Mouse (Mus musculus): ENCODE measurements around the gene Olig2.
"Not testable (repeated sequence)": the region's sequence is repeated elsewhere in the genome, so short reads cannot be mapped to it uniquely, and the experiment has no call there.

The Olig2 gene

DNA sequence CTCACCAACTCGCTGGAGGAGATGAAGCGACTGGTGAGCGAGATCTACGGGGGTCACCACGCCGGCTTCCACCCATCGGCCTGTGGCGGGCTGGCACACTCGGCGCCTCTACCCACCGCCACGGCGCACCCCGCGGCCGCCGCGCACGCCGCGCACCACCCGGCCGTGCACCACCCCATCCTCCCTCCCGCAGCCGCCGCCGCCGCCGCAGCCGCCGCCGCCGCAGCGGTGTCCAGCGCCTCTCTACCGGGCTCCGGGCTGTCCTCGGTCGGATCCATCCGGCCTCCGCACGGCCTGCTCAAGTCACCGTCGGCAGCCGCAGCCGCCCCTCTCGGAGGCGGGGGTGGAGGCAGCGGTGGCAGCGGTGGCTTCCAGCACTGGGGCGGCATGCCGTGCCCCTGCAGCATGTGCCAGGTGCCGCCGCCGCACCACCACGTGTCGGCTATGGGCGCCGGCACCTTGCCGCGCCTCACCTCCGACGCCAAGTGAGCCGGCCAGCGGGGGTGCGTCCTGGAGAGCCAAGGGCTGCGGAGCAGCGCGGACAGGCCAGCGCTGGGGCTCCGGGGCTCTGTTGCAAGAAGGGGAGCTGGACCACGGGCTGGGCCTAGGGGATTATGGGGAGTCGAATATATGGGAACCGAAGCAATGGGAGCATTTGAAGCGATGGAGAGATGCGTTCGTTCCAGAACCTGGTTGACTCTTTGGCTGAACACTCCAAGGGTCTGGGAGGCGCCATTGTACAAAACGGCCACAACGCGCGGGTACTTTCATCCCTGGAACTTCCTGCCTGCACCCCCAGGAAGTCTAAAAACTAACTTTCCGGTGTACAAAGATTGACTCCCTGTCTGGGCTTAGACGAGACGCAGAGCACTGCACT is 1.9 kb downstream of the Olig2 start:
- DNase-seq (ENCODE audit: low spot score): no peak

GRCm38 (mm10) chr16:91227760-91228043 is 2.4 kb downstream of the Olig2 start:
- DNase-seq (ENCODE audit: low spot score): no peak

DNA sequence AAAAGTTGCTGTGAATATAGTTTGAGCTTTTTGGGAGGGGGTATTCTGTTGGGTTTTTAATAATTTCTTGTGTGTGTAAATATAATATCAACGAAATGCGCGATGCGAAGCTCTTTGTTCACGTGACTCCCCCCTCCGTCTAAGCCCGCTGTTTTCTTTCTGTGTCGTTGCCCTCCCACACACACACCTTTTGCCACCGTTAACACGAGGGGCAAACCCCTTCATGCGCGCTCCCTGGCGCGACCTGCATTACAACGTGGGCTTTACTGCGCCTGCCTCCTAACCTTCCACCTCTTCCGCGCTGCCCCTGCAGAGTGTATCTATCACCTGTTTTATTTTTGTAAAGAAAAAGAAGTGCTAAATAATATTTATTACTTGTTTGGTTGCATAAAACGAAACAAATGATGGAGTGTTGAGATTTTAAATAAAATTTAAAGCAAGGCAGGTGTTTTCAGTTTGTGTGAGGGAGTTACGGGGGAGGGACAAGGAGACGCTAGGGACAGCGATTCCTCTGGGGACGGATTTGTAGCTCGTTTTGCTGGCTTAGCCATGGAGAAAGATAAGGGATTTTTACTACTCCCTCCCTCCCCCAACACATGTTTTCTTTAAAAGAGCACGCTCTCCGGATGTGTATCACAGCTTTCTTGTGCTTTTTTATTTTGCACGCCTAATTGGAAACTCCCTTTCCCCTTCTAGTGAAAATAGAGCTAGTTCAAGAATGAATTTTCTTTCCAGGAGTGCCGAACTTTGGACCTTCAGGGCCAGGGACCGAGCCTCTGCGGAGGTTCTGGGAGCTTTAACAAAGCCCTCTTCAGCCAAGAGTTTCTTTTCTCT is 3.2 kb downstream of the Olig2 start:
- DNase-seq (ENCODE audit: low spot score): no peak

- DNase-seq (ENCODE audit: low spot score): no peak
Observed at GRCm38 (mm10) chr16:91229072-91229348, 3.8 kb downstream of the Olig2 start.

- DNase-seq (ENCODE audit: low spot score): no peak
Observed at GRCm38 (mm10) chr16:91229643-91230042, 4.4 kb downstream of the Olig2 start.

- DNase-seq (ENCODE audit: low spot score): no peak
Observed at GRCm38 (mm10) chr16:91231781-91232469, 6.7 kb downstream of the Olig2 start.

DNA sequence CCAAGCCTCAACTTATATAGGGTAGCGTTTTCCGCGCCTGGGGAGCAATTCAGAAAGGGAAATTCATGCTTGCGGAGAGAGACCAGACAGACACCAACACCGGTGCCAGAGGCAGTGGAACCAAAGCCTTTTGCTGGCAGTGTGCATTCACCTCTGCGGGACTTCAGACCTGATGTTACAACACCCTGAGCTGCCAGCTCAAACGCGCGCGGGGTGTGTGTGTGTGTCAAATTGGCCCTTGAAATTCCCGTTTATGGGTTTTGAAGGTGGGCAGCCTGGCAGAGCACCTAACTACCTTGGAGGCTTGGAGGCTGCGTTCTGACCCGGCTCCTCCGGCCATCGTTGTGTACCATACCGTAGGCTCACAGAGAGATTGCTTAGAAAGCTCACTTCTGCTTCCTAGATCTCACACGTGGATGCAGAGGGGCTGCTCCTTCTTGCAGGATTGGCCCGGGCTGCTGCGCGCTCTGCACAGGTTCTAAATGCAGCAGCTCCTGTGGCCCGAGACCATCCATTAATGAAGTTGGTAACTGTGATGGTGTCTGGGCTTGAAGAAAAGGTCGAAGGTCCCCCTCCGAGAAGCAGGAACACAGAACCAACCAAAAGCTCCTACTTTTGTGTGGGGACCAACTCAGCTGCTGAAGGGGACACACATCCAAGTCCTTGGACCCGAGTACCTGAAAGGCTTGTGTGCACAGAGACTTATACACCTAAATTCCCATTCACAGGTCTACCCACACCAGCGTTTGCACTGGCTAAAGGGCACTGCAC is 7.4 kb downstream of the Olig2 start:
- DNase-seq (ENCODE audit: low spot score): no peak

DNA sequence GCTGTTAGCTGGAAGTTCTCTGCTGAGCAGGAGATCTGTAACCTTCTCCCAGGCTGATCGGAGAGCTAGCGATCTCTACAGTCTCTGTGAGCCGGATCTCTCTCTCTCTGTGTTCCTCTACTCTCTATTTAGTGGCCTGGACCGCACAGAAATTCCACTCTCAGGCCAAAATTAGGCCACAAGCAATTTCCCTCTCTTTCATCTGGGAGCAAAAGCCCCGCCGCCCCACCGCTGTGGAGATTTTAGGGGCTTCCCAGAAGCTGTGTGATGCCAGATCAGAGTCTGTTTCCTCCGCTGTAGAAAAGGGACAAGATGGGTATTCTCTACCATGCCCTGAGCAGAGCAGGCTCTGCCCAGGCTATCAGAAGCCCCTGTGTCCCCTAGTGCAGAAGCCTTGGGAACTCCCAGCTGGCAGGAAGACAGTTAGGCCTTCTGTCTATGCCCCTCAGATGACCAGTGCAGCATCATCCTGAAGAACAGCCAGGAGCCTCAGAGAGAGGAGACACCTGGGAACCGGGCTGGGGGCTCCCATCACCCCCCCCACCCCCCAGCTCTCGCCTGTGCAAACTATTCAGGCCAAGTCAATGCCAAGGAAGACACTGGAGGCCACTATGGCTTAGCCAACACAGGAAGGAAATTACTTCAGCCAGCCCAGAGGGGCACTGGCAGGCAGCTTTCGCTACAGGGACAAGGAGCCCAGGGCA is 8.1 kb downstream of the Olig2 start:
- no peak for DNase-seq (ENCODE audit: low spot score)

GRCm38 (mm10) chr16:91239024-91239423 is 13.8 kb downstream of the Olig2 start:
- no peak for DNase-seq (ENCODE audit: low spot score)

GRCm38 (mm10) chr16:91246292-91246691 is 21.0 kb downstream of the Olig2 start:
- DNase-seq (ENCODE audit: low spot score): no peak

GRCm38 (mm10) chr16:91255419-91256164 is 30.3 kb downstream of the Olig2 start:
- DNase-seq (ENCODE audit: low spot score): not testable (repeated sequence)

DNA sequence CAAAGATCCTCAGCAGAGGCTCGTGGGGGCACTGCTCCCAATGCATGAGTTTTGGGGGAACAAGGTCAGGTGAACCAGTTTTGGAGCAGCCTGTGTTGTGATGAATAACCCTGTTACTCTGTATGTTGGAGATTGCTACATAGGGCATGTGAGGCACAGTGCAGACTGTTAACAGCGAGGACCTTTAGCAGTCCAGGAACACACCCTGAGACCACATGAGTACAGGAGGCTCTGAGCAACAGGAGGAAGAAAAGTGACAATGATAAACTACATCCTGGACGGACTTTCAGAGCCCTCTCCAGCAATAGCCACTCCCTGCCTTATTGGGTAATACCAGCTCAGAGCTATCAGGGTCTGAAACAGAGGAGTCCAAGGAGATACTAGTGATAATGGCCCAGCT is 33.7 kb downstream of the Olig2 start:
- DNase-seq (ENCODE audit: low spot score): no peak

- DNase-seq (ENCODE audit: low spot score): no peak
Observed at GRCm38 (mm10) chr16:91260861-91261260, 35.6 kb downstream of the Olig2 start.

- DNase-seq (ENCODE audit: low spot score): no peak
Observed at GRCm38 (mm10) chr16:91262467-91263220, 37.4 kb downstream of the Olig2 start.

GRCm38 (mm10) chr16:91265972-91266371 is 40.7 kb downstream of the Olig2 start:
- DNase-seq (ENCODE audit: low spot score): no peak

- DNase-seq (ENCODE audit: low spot score): no peak
Observed at GRCm38 (mm10) chr16:91268724-91269452, 43.6 kb downstream of the Olig2 start.

GRCm38 (mm10) chr16:91269468-91270211 is 44.4 kb downstream of the Olig2 start, which contains the start of gene Olig1:
Gene Olig1 (plus strand): TSS chr16:91269772.
- DNase-seq (ENCODE audit: low spot score): peak; percentile 12

DNA sequence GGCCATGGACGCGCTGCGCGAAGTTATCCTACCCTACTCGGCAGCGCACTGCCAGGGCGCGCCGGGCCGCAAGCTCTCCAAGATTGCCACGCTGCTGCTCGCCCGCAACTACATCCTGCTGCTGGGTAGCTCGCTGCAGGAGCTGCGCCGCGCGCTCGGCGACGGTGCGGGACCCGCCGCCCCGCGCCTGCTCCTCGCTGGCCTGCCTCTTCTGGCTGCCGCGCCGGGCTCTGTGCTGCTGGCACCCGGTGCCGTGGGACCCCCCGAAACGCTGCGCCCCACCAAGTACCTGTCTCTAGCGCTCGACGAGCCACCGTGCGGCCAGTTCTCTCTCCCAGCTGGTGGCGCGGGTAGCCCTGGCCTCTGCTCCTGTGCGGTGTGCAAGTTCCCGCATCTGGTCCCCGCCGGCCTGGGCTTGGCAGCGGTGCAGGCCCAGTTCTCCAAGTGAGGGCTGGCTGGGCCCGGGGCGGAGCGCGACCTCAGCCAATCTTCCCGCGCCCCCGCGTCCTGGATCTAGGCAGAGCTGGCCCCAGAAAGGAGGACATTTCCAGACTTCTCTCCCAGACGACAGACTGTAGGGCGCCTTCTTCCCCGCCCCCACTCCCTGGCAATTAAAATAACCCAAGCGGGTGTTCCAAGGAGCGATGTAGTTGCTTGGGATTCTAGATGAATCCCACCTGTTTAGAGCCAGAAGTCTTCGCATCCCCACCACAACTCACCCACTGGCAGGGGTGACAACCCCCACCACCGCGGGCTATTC is 45.1 kb downstream of the Olig2 start:
- peak; percentile 3 for DNase-seq (ENCODE audit: low spot score)
